Mouse (Mus musculus) limb, embryonic 12.5 days (tissue): Measurements from ENCODE around the gene Mfn1. TPM values are rescaled to one million over a fixed set of nuclear protein-coding genes. Genes with fewer than 3 reads are reported as not detected.

Experiments
- ATAC-seq: fragments of 200-750 bp; cut with Nextera tagmentation; 2 replicates; pipeline ENCODE4 v1.8.0; 2017; ENCODE audit warnings: low read depth, moderate TSS enrichment; ENCODE audit not compliant: insufficient number of reproducible peaks, insufficient read depth, low FRiP score, low TSS enrichment
- H3K27ac ChIP-seq: fragments of 300-500 bp; sonication (generic); 2 replicates; pipeline ENCODE4 v1.5.1; 2016; ENCODE audit warnings: mild to moderate bottlenecking, moderate library complexity
- H3K27me3 ChIP-seq: fragments of 300-500 bp; sonication (generic); 2 replicates; pipeline ENCODE4 v1.6.1; 2016; ENCODE audit warnings: mild to moderate bottlenecking, moderate library complexity
- H3K36me3 ChIP-seq: fragments of 300-500 bp; sonication (generic); 2 replicates; pipeline ENCODE4 v1.6.1; 2016; ENCODE audit warnings: mild to moderate bottlenecking, moderate library complexity
- H3K4me1 ChIP-seq: fragments of 300-500 bp; sonication (generic); replicated peaks from 2 replicates; pipeline ENCODE4 v1.6.1; 2016
- H3K4me2 ChIP-seq: fragments of 300-500 bp; sonication (generic); 2 replicates; pipeline ENCODE4 v1.6.1; 2016; ENCODE audit warnings: mild to moderate bottlenecking, moderate library complexity
- H3K4me3 ChIP-seq: fragments of 300-500 bp; sonication (generic); replicated peaks from 2 replicates; pipeline ENCODE4 v1.5.1; 2016; ENCODE audit warnings: mild to moderate bottlenecking
- H3K9ac ChIP-seq: fragments of 300-500 bp; sonication (generic); replicated peaks from 2 replicates; pipeline ENCODE4 v1.6.1; 2016; ENCODE audit warnings: mild to moderate bottlenecking, moderate library complexity
- H3K9me3 ChIP-seq: fragments of 300-500 bp; sonication (generic); 2 replicates; pipeline ENCODE4 v1.6.1; 2016; ENCODE audit warnings: mild to moderate bottlenecking, moderate library complexity
- WGBS: fragments of 180-500 bp; shearing (Covaris S2); methylation state at CpG from one replicate; pipeline ENCODE4 v1.1.7; 2016; 5-methylcytosine and 5-hydroxymethylcytosine counted together
- polyA plus RNA-seq: library from polyadenylated mRNA; unstranded; fragments of >200 nt; fragmentation: Nextera tagmentation; extraction: Ambion mirVana; gene quantifications from 2 replicates; pipeline ENCODE4 v1.2.1, GENCODE M21; 2016

Gene Mfn1
- polyA plus RNA-seq: 42.8 and 44.3 TPM in 2 replicates

DNA sequence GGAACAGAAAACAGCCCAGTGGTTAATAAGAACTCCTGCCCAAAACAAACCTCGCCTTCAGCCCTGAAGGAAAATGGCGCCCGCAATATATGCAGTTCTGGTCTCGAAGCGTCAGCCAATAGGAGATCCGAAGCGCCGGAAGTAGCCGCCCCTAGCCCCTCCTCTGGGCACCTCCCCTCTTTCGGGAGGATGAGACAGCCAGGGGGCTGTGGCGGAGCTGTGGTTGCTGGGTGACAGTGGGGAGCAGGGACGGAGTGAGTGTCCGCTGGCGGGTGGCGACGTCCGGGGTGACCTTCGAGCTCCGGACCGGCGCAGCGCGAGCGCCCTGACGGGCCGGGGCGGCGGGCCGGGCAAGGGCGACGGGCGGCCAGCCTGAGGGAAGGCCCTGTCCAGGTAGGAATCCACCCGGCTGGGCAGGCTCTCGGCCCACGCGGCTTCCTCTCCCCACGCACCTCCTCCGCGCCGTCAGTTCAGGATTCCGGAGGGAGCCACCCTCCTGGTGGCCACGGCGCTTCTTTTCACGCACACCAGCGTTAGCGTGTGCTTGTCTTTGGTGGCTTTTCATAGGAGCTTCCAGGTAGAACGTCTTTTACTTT is at the start of gene Mfn1:
TSS of gene Mfn1 (plus strand) at position 163 of the 596 bp plus-strand sequence.
- peaks cover 25% of the 10 kb centered on the region for H3K36me3 ChIP-seq
- H3K27ac ChIP-seq: 0 out of 2 replicates have a peak within 1 kb of the TSS, but pooled peaks have one; percentile 45
- H3K4me3 ChIP-seq: peak within 1 kb of the TSS; percentile 85
- H3K4me1 ChIP-seq: peaks cover 3% of the 10 kb centered on the region; the same call in 1 of the 2 replicates
- under 1% methylated on average over 47 of the region's 47 CpGs for WGBS
- peak within 1 kb of the TSS; percentile 81 for H3K9ac ChIP-seq
- H3K4me2 ChIP-seq: peak within 1 kb of the TSS; percentile 64
- peak; percentile 98 for ATAC-seq
- H3K9me3 ChIP-seq: peaks cover 14% of the 10 kb centered on the region
- H3K27me3 ChIP-seq: no peaks in the 10 kb centered on the region

GRCm38 (mm10) chr3:32479961-32480360 is 49.3 kb upstream of the Mfn1 start:
- H3K4me3 ChIP-seq: no peak overlapping the region
- no peak overlapping the region for H3K9ac ChIP-seq
- H3K27me3 ChIP-seq: no peaks in the 10 kb centered on the region
- H3K4me2 ChIP-seq: no peak overlapping the region
- ATAC-seq: no peak
- no peaks in the 10 kb centered on the region for H3K9me3 ChIP-seq
- WGBS: 87% methylated on average over 7 of the region's 7 CpGs
- H3K36me3 ChIP-seq: no peaks in the 10 kb centered on the region
- 0 out of 2 replicates have a peak, but pooled peaks cover 4% of the 10 kb centered on the region for H3K4me1 ChIP-seq
- no peak overlapping the region for H3K27ac ChIP-seq

- H3K4me1 ChIP-seq: 0 out of 2 replicates have a peak, but pooled peaks cover 4% of the 10 kb centered on the region
- H3K4me2 ChIP-seq: no peak overlapping the region
- no peaks in the 10 kb centered on the region for H3K36me3 ChIP-seq
- 79% methylated on average over 3 of the region's 3 CpGs for WGBS
- H3K27ac ChIP-seq: no peak overlapping the region
- no peaks in the 10 kb centered on the region for H3K9me3 ChIP-seq
- H3K4me3 ChIP-seq: no peak overlapping the region
- ATAC-seq: no peak
- no peaks in the 10 kb centered on the region for H3K27me3 ChIP-seq
- H3K9ac ChIP-seq: no peak overlapping the region
Measured at GRCm38 (mm10) chr3:32483035-32483434, 46.2 kb upstream of the Mfn1 start.

GRCm38 (mm10) chr3:32486543-32486942 is 42.7 kb upstream of the Mfn1 start:
- no peak overlapping the region for H3K4me2 ChIP-seq
- H3K9ac ChIP-seq: no peak overlapping the region
- no peak for ATAC-seq
- no peaks in the 10 kb centered on the region for H3K36me3 ChIP-seq
- no peak overlapping the region for H3K27ac ChIP-seq
- H3K27me3 ChIP-seq: no peaks in the 10 kb centered on the region
- H3K4me1 ChIP-seq: 0 out of 2 replicates have a peak, but pooled peaks cover 4% of the 10 kb centered on the region
- WGBS: 84% methylated on average over 4 of the region's 4 CpGs
- H3K9me3 ChIP-seq: no peaks in the 10 kb centered on the region
- no peak overlapping the region for H3K4me3 ChIP-seq

- no peaks in the 10 kb centered on the region for H3K27me3 ChIP-seq
- 78% methylated on average over 6 of the region's 6 CpGs for WGBS
- no peaks in the 10 kb centered on the region for H3K9me3 ChIP-seq
- 0 out of 2 replicates have a peak, but pooled peaks cover 4% of the 10 kb centered on the region for H3K4me1 ChIP-seq
- H3K36me3 ChIP-seq: no peaks in the 10 kb centered on the region
- H3K27ac ChIP-seq: no peak overlapping the region
- H3K4me3 ChIP-seq: no peak overlapping the region
- H3K9ac ChIP-seq: no peak overlapping the region
- ATAC-seq: no peak
- H3K4me2 ChIP-seq: no peak overlapping the region
Measured at GRCm38 (mm10) chr3:32488172-32488571, 41.1 kb upstream of the Mfn1 start.

DNA sequence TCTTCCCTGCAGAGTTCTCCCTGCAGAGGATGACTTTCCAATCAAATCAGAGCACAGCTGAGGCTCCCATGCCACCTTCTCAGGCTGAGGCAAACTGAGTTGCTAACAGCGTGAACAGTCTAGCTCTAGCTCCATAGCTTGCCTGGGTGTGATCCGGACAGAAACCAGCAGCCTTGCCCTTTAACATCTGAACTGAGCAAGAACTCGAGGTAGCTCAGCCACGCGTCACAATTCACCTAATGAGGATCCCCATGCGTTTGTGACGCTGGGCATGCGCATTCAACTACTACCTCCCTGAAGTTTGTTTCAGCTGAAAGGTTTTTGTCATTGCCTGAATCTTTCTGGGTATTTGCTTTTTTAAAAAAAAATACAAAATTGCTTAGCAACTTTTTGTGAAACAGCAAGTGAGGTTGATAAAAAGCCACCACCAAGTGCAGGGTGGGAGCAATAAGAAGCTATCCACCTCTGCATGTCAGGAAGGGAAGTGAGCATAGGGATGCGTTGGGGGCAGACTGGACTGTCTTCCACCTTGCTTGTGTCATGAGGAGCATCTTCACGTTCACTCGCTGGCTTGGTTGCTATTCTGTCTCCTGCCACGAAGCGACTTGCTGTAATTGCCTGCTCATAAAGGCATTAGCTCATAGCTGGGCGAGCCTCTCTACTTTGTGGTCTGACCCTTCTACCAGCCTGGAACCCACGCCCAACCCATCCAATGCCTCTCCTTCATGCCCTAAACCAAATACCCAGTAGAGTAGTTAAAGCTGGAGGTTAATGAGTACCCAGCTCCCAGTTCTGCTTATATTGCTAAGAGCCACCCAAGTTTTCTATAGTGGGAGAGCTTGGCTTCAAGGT is 39.0 kb upstream of the Mfn1 start:
- H3K4me1 ChIP-seq: no peaks in the 10 kb centered on the region
- H3K27me3 ChIP-seq: no peaks in the 10 kb centered on the region
- no peak overlapping the region for H3K4me2 ChIP-seq
- H3K27ac ChIP-seq: no peak overlapping the region
- 62% methylated on average over 15 of the region's 15 CpGs for WGBS
- no peaks in the 10 kb centered on the region for H3K36me3 ChIP-seq
- H3K9ac ChIP-seq: no peak overlapping the region
- H3K4me3 ChIP-seq: no peak overlapping the region
- no peaks in the 10 kb centered on the region for H3K9me3 ChIP-seq
- no peak for ATAC-seq

GRCm38 (mm10) chr3:32490928-32491315 is 38.3 kb upstream of the Mfn1 start:
- no peak overlapping the region for H3K4me3 ChIP-seq
- ATAC-seq: no peak
- no peak overlapping the region for H3K4me2 ChIP-seq
- H3K9me3 ChIP-seq: no peaks in the 10 kb centered on the region
- no peak overlapping the region for H3K27ac ChIP-seq
- H3K27me3 ChIP-seq: no peaks in the 10 kb centered on the region
- no peaks in the 10 kb centered on the region for H3K4me1 ChIP-seq
- no peaks in the 10 kb centered on the region for H3K36me3 ChIP-seq
- no peak overlapping the region for H3K9ac ChIP-seq

- 73% methylated on average over 11 of the region's 11 CpGs for WGBS
- Histone ChIP-seq H3K4me3 (no peak within 1 kb of the TSS), H3K4me1 (no peaks in the 10 kb centered on the region), H3K36me3 (no peaks in the 10 kb centered on the region), H3K9ac (no peak within 1 kb of the TSS), H3K27me3 (no peaks in the 10 kb centered on the region), H3K27ac (no peak within 1 kb of the TSS), H3K9me3 (no peaks in the 10 kb centered on the region), H3K4me2 (no peak within 1 kb of the TSS)
- no peak for ATAC-seq
Measured at GRCm38 (mm10) chr3:32492097-32493090, 36.9 kb upstream of the Mfn1 start, which contains the start of gene Kcnmb3. Kcnmb3 (minus strand) TSS chr3:32492231.

- Histone ChIP-seq H3K36me3 (no peaks in the 10 kb centered on the region), H3K4me3 (no peak overlapping the region), H3K27ac (no peak overlapping the region), H3K27me3 (no peaks in the 10 kb centered on the region), H3K4me1 (no peaks in the 10 kb centered on the region), H3K9me3 (no peaks in the 10 kb centered on the region), H3K4me2 (no peak overlapping the region), H3K9ac (no peak overlapping the region)
- no peak for ATAC-seq
- WGBS: 81% methylated on average over 8 of the region's 8 CpGs
Measured at GRCm38 (mm10) chr3:32494387-32495087, 34.7 kb upstream of the Mfn1 start.

DNA sequence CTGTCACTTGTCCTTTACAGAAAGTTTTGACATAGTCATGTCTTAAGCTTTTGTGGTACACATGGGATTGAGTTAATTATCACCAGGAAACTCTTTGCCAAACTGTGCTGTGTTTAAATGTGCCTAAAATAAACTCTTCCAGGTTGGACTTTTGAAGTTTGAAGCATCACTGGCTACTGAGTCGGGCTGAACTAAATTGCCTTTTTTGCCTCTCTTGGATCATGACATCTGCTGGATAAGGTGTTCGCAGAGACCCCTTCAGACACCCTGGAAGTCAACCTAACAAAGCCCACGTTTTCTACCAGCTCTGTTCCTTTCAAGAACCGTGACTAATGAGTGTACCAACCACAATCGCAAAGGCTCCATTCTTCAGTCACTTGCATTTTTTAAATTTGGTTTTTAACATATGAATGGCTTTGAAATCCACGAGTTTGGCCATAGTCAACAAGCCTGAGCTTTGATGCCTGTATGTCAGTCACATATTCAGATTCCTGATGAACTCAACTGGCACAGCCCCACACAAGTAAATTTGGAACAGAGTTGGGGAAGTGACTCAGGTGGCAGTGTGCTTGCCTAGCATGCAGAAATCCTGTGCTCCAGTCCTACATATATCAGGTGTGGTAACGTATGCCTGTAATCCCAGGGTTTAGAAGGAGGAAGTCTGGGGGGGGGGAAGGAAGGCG is 34.0 kb upstream of the Mfn1 start:
- no peak for ATAC-seq
- Histone ChIP-seq H3K9me3 (no peaks in the 10 kb centered on the region), H3K4me1 (no peaks in the 10 kb centered on the region), H3K4me2 (no peak overlapping the region), H3K27ac (no peak overlapping the region), H3K36me3 (no peaks in the 10 kb centered on the region), H3K27me3 (no peaks in the 10 kb centered on the region), H3K9ac (no peak overlapping the region), H3K4me3 (no peak overlapping the region)
- WGBS: 58% methylated on average over 8 of the region's 8 CpGs
